Mouse (Mus musculus) NIH3T3 (cell line): ENCODE data around the gene Il4i1.
"Not testable (repeated sequence)": the region's sequence is repeated elsewhere in the genome, so short reads cannot be mapped to it uniquely, and the experiment has no call there.

Experiments
- DNase-seq: peaks from one replicate; pipeline ENCODE4 v3.0.0-alpha.2; 2012; ENCODE audit warnings: low read depth

Il4i1 gene

GRCm38 (mm10) chr7:44864595-44865542 is 48.7 kb downstream of the Il4i1 start:
- DNase-seq = no peak

DNA sequence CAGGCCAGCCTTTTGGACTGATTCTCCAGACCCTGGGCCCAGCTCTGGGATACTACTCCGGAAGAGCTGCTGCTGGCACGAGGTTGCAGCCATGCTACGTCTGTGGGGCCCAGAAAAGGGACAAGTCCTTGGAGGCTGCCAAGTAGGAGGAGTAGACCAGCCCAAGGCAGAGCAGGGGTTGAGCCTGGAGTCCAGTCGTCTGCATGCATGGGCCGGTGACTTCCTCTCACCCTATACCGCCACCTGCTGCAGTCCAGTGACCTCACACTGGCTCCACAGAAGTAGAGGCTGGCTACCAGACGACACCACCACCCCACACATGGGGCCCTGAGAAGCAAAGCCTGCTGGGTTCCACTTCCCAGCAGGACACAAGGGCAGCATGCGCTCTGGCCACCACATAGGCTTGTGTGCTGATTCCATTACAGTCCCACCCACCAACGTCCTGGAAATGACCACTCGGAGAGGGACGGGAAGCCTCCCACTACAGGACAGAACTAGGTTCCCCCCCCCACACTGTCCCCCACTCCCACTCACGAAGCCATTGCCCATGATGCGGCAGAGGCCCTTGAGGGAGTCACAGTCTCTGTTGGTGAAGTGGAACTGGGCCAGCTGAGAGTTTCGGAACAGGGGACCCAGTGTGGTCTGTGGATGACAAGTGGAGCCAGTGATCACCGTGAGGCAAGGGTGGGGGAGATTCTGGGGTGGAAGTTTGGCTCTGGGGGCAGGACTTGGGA is 50.3 kb downstream of the Il4i1 start:
- peak; percentile 83 for DNase-seq

GRCm38 (mm10) chr7:44867010-44867702 is 51.0 kb downstream of the Il4i1 start:
- DNase-seq = no peak

DNA sequence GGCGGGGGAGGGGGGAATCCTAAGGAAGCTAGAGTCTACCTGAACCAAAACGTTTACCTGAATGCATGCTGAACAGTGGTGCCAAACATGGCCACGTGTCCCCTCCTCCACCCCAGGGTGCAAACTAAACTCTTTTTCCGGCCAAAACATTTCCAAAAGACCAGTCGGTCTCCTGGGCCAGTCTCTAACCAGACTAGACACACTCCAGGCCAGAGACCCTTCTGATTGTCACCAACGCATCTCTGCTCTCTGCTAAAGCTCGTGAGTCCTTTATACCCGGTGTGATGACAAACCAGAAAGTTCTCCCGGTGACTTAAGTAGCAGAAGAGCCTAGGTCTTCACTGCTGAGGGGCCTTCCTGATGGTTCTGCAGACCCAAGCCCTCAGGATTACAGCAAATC is 51.6 kb downstream of the Il4i1 start:
- DNase-seq = no peak

DNA sequence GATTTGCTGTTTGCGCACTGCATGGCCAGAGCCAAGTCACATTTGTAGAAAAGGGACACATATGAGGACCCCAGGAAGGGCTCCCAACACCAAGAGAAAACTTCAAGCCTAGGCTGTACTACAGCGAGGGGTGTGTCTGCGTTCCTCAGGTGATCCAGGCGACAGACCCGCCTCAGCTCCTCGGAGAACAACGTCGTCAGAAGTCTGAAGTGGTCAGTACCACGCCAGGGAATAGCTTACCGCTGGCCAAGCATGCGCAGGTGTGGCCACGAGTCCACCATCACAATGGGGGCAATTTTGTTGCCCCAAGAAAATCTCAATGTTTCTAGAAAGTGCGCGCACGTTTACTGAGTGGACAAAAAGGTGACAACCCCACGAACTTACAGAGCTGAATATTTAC is 52.3 kb downstream of the Il4i1 start:
- no peak for DNase-seq

DNA sequence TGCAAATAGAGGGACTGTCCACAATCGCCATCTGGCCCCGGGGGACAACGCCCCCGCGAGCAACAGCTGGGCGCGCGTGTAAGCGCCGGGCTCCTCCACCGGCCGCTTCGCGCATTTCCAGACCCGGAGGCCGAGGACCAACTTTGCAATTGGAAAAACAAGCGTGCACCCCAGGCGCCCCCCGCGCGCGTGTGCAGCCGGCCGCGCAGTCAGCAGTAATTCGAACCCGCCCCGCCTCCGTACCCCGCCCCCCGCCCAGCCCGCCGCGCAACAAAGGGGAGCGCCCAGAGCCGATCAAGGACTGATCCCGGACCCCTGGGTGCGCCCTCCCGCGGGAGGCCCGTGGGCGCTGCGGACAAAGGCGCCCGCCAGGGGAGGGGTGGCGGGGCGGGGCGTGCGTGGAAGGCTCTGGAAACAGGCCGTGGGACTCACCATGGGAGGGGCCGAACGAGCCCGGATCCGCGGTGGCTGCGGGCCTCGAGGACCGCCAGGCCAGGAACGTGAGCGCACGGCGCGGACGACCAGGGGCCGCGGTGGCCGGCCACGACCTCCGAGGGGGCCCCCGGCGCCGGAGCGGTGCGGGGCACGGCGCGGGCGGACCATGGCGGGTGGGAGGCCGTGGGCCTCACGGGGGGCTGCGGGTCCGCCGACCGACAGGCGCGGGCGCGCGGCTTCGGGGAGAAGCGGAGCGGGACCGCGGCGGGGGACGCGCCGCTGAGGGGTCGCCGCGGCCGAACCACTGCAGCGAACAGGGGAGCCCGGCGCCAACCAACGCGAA is 52.9 kb downstream of the Il4i1 start:
- peak; percentile 84 for DNase-seq

- DNase-seq = peak; percentile 97
These were observed 53.7 kb downstream of the Il4i1 start, which contains the start of gene Ptov1 for GRCm38 (mm10) chr7:44869697-44870528. Gene Ptov1, minus strand, starts transcription at chr7:44869788.

GRCm38 (mm10) chr7:44870614-44871013 is 54.4 kb downstream of the Il4i1 start:
- DNase-seq = no peak

DNA sequence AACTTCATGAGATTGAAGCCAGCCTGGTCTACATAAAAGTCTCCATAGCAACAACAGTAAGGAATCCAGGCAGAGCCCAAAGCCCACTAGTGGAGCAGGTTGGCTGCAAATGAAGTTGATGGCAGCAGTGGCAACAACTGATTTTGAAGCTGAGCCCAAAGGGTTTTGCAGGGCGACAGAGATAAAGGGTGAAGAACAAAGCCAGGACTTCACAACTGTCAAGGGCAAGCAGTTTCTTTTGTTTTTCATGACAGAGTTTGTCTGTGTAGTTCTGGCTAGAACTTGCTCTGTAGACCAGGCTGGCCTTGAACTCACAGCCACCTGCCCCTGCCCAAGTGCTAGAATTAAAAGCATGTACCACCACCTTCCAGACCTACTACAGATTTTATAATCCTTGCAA is 55.0 kb downstream of the Il4i1 start:
- DNase-seq = no peak

GRCm38 (mm10) chr7:44871774-44872173 is 55.6 kb downstream of the Il4i1 start:
- DNase-seq = not testable (repeated sequence)

GRCm38 (mm10) chr7:44877833-44878232 is 61.6 kb downstream of the Il4i1 start:
- DNase-seq = no peak

GRCm38 (mm10) chr7:44883036-44883435 is 66.8 kb downstream of the Il4i1 start:
- no peak for DNase-seq

- DNase-seq = no peak
These were observed 68.5 kb downstream of the Il4i1 start for GRCm38 (mm10) chr7:44884637-44885036.

DNA sequence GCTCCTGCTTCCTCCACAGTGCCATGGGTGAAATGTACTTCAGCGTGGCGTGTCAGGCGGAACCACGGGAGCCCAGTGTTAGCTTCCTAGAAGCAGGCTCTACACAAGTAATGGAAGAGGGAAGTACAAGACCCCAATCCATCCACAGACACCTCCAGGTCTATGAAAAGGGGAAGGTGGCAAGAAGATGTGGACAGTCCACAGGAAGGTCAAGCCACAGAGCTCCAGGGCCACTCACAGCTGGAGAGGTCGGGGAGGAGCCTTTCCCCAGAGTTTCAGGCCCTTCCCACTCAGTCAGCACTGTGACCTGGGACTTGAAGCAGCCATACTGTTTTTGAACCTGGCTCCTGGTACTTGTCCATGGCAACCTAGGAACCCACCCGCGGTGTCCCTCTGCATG is 70.8 kb downstream of the Il4i1 start:
- DNase-seq = no peak

- DNase-seq = peak; percentile 80
These were observed 72.3 kb downstream of the Il4i1 start for GRCm38 (mm10) chr7:44888256-44889105.

DNA sequence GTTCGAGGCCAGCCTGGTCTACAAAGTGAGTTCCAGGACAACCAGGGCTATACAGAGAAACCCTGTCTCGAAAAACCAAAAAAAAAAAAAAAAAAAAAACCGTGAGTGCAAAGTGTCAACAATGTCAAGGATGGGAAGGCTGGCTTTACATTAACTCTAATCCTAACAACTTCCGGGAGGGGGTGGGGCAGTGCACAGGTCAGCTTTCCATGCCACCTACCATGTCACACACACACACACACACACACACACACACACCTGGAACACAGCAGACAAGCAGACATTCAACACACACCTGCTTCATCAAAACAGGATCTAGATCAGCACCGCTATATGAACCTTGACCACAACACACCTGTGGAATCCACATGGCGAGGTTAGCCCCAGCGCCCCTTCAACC is 74.0 kb downstream of the Il4i1 start:
- no peak for DNase-seq
